Mouse (Mus musculus) stomach, postnatal 0 days (tissue): ENCODE results near the gene Sar1b. TPM values are rescaled to one million over a fixed set of nuclear protein-coding genes. Genes with fewer than 3 reads are reported as not detected.

Source experiments
- ATAC-seq: fragments of 200-750 bp; cut with Nextera tagmentation; 2 replicates; pipeline ENCODE4 v1.8.0; 2017; ENCODE audit not compliant: low FRiP score, low TSS enrichment
- DNase-seq: peaks from one replicate; pipeline ENCODE4 v3.0.0-alpha.2; 2016; ENCODE audit warnings: low spot score
- H3K27ac ChIP-seq: fragments of 300-500 bp; sonication (generic); replicated peaks from 2 replicates; pipeline ENCODE4 v1.5.1; 2014; ENCODE audit warnings: mild to moderate bottlenecking, control low read depth
- H3K27me3 ChIP-seq: fragments of 300-500 bp; sonication (generic); 2 replicates; pipeline ENCODE4 v1.6.1; 2014; ENCODE audit warnings: low read length; ENCODE audit not compliant: control insufficient read depth, insufficient read depth
- H3K36me3 ChIP-seq: fragments of 300-500 bp; sonication (generic); 2 replicates; pipeline ENCODE4 v1.6.1; 2014; ENCODE audit warnings: low read length, mixed read lengths; ENCODE audit not compliant: control insufficient read depth, insufficient read depth
- H3K4me1 ChIP-seq: fragments of 300-500 bp; sonication (generic); replicated peaks from 2 replicates; pipeline ENCODE4 v1.6.1; 2014; ENCODE audit warnings: antibody characterized with exemption; ENCODE audit not compliant: control insufficient read depth, insufficient read depth
- H3K4me2 ChIP-seq: fragments of 300-500 bp; sonication (generic); replicated peaks from 2 replicates; pipeline ENCODE4 v1.6.1; 2014; ENCODE audit warnings: low read depth, mild to moderate bottlenecking, control low read depth, moderate library complexity
- H3K4me3 ChIP-seq: fragments of 300-500 bp; sonication (generic); 2 replicates; pipeline ENCODE4 v1.5.1; 2014; ENCODE audit warnings: low read depth, low read length, control low read depth
- H3K9ac ChIP-seq: fragments of 300-500 bp; sonication (generic); 2 replicates; pipeline ENCODE4 v1.6.1; 2014; ENCODE audit warnings: mild to moderate bottlenecking, low read length, control low read depth, mixed read lengths
- H3K9me3 ChIP-seq: fragments of 300-500 bp; sonication (generic); 2 replicates; pipeline ENCODE4 v1.6.1; 2016; ENCODE audit warnings: low read length; ENCODE audit not compliant: control insufficient read depth
- CTCF ChIP-seq: IDR thresholded peaks from 2 replicates; pipeline ENCODE4 v1.5.1; 2016; ENCODE audit warnings: antibody characterized with exemption, low read depth, mild to moderate bottlenecking, moderate library complexity
- EP300 ChIP-seq: optimal IDR thresholded peaks from 2 replicates; pipeline ENCODE3; 2016; ENCODE audit warnings: antibody characterized with exemption
- WGBS: fragments of 180-500 bp; shearing (Covaris S2); extraction: QIAGEN DNeasy Blood & Tissue Kit; methylation state at CpG from one replicate; pipeline ENCODE4 v1.1.7; 2014; 5-methylcytosine and 5-hydroxymethylcytosine counted together
- polyA plus RNA-seq: library from polyadenylated mRNA; unstranded; fragments of >200 nt; fragmentation: Nextera tagmentation; extraction: Ambion mirVana; gene quantifications from 2 replicates; pipeline ENCODE4 v1.2.1, GENCODE M21; 2015

Gene Sar1b
- polyA plus RNA-seq, 1 experiment from 2014 or later, result 169 TPM

GRCm38 (mm10) chr11:51807108-51807879, 43.8 kb downstream of the Sar1b start:
- WGBS, result 35% methylated on average over 13 of the region's 13 CpGs
- 0 out of 2 replicates have a peak overlapping the region, but pooled peaks have one; percentile 24 for H3K27ac ChIP-seq
- ATAC-seq (peak; percentile 31; the same call in 1 of the 2 replicates), DNase-seq (peak; percentile 41)
- no peaks in the 10 kb centered on the region for H3K36me3 ChIP-seq
- H3K4me3 ChIP-seq, result no peak overlapping the region
- H3K9me3 ChIP-seq, result no peaks in the 10 kb centered on the region
- no peak overlapping the region for H3K9ac ChIP-seq
- no peaks in the 10 kb centered on the region for H3K27me3 ChIP-seq
- peak; percentile 15; the same call in 1 of the 2 replicates for TF ChIP-seq CTCF
- TF ChIP-seq EP300, result no peak
- no peaks in the 10 kb centered on the region for H3K4me1 ChIP-seq
- H3K4me2 ChIP-seq, result no peak overlapping the region

DNA sequence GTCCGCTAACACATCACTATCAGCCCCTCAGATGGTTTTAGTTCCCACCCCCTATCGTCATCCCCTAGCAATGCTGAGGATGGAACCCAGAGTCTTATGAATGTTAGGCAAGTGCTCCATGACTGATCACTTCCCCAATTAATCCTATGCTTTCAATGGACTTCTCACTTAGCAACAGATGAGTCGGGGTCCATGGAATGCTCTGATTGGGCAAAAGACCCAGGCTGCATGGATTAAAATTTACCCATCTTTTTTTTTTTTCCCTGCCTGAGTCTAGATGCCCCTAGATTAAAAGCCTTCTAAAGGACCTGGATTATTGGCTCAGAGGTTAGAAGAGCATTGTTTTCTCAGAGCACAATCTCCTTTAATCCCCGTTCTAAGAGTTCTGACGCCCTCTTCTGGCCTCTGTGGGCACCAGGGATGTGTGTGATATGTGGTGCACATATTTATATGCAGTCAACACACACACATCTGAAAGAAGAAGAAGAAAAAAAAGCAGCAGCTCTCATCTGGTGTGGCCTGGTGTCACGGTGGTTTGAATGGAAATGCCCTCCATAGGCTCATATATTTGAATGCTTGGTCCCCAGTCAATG, 46.2 kb downstream of the Sar1b start:
- TF ChIP-seq CTCF (peak; percentile 43), EP300 (no peak)
- no peak for ATAC-seq
- WGBS, result 61% methylated on average over 6 of the region's 6 CpGs

DNA sequence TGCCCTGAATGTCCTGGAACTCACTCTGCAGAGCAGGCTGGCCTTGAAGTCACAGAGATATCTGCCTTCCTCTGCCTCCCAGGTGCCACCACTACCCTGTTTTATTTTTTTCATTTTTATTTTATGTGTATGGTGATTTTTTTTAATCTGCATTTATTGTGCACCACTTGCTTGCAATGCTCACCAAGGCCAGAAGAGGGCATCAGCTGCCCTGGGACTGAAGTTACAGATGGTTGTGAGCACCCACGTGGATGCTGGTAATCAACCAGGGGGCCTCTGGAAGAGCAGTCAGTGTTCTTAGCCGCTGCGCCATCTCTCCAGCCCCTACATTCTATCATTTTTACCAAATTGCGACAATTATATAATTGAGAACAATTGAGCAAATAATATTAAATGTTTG, 47.7 kb downstream of the Sar1b start:
- Histone ChIP-seq H3K27ac (no peak overlapping the region), H3K4me2 (no peak overlapping the region), H3K27me3 (no peaks in the 10 kb centered on the region), H3K4me1 (no peaks in the 10 kb centered on the region), H3K9me3 (no peaks in the 10 kb centered on the region), H3K36me3 (peaks cover 5% of the 10 kb centered on the region; the same call in 1 of the 2 replicates), H3K4me3 (no peak overlapping the region), H3K9ac (no peak overlapping the region)
- WGBS, result 83% methylated on average over 4 of the region's 4 CpGs
- no peak for ATAC-seq
- DNase-seq, result no peak
- TF ChIP-seq CTCF, result peak; percentile 55
- TF ChIP-seq EP300, result no peak

More for the DNA sequence above, 46.2 kb downstream of the Sar1b start:
- no peak overlapping the region for H3K27ac ChIP-seq
- H3K4me3 ChIP-seq, result no peak overlapping the region
- H3K4me2 ChIP-seq, result no peak overlapping the region
- DNase-seq, result peak; percentile 61
- H3K4me1 ChIP-seq, result no peaks in the 10 kb centered on the region
- no peaks in the 10 kb centered on the region for H3K9me3 ChIP-seq
- no peaks in the 10 kb centered on the region for H3K36me3 ChIP-seq
- no peak overlapping the region for H3K9ac ChIP-seq
- H3K27me3 ChIP-seq, result no peaks in the 10 kb centered on the region

GRCm38 (mm10) chr11:51812022-51812546, 48.6 kb downstream of the Sar1b start:
- Histone ChIP-seq H3K4me1 (no peaks in the 10 kb centered on the region), H3K4me3 (no peak overlapping the region), H3K4me2 (no peak overlapping the region), H3K9me3 (no peaks in the 10 kb centered on the region), H3K27me3 (no peaks in the 10 kb centered on the region), H3K36me3 (peaks cover 5% of the 10 kb centered on the region; the same call in 1 of the 2 replicates), H3K27ac (no peak overlapping the region), H3K9ac (no peak overlapping the region)
- TF ChIP-seq EP300 (no peak), CTCF (no peak)
- ATAC-seq (no peak), DNase-seq (no peak)
- WGBS, result 89% methylated on average over 8 of the region's 8 CpGs

DNA sequence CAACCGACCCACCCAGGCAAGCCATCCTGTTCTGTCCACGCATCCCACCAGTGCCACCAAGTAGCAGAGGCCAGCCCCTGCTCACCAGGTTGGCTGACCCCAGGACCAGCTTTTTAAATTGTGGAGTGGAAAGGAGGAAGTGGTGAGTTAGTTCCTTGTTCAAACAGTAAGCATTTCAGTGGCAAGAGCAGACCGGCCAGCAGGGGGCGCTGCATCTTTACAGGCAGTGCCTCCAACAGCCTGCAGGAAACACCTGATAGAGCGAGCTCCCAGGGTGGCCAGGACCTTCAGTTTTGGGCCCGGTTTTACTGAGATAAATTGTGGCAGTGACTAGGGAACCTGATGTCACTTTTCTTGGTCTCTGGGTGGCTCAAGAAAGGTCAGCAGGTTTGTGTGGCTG, 54.3 kb downstream of the Sar1b start:
- ATAC-seq, result peak; percentile 74
- Histone ChIP-seq H3K9ac (no peak overlapping the region), H3K4me1 (no peaks in the 10 kb centered on the region), H3K4me2 (no peak overlapping the region), H3K36me3 (peaks cover 5% of the 10 kb centered on the region; the same call in 1 of the 2 replicates), H3K4me3 (no peak overlapping the region), H3K27me3 (no peaks in the 10 kb centered on the region), H3K27ac (no peak overlapping the region), H3K9me3 (no peaks in the 10 kb centered on the region)
- peak; percentile 98 for TF ChIP-seq CTCF
- no peak for TF ChIP-seq EP300
- DNase-seq, result peak; percentile 95
- 33% methylated on average over 6 of the region's 6 CpGs for WGBS
